9 mouse cellular contexts compared by ENCODE assay signal in the genomic region with DNA sequence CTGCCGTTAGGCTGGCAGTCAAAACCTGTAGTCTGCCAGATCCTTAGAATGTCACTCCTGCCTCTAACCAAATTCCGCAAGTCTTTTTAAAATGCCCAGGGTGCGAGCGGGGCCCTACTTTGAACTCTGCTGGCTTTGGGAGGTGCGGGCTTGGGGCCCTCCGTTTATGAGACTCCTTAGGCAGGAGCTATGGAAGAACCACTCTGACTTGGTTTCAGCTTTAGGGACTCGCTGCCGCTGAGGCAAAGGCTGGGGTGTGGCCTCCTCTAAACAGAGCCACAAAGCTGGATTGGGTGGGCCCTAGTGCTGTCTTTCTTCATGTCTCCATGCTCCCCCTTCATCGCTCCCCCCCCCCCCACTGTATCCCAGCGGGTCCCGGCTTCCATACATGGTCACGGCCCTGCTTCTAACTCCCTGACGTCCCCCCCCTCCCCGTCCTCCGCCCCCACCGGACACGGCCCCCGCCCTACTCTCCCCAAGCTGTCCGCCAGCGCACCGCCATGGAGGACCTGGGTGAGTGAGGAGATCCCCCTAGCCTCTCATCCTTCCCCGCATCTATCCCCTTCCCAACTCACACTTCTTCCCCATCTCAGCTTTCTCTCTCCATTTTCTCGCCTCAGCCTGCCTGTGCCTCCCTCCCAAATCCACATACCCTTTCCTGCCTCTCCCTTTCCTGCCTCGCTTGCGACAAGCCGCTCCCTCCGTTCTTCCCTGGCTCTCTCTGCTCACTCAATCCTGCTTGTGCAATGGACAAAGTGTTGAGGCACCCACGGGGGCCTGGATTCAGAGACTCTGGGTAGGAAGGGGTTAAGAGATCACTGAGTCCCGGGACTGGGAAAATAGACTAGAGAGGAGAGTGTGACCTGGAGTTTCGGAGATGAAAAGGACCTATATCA. TPM values are rescaled to one million over a fixed set of nuclear protein-coding genes. Genes with fewer than 3 reads are reported as not detected.
DNase-seq lines count a peak whose midpoint lies in the region; ATAC-seq and TF ChIP-seq lines count a peak whose summit lies in the region.
"Had no signal": no experiment of that assay in that cellular context is flagged by ENCODE, and none has a peak within 500 bp of the region (broad histone marks: within the 10 kb centered on the region; RNA-seq: fewer than 3 reads in every experiment).

A gene (plus strand): TSS at position 317 of the 896 bp plus-strand sequence.

- 2% methylated on average over 30 of the region's 30 CpGs for WGBS in embryonic facial prominence, embryonic 10.5 days
- WGBS in intestine, embryonic 16.5 days, result 2% methylated on average over 23 of the region's 30 CpGs
- WGBS in liver, embryonic 11.5 days, result 7% methylated on average over 27 of the region's 30 CpGs
- WGBS in neural tube, embryonic 11.5 days, result 2% methylated on average over 24 of the region's 30 CpGs

- H3K9me3 ChIP-seq in embryonic facial prominence, embryonic 10.5 days, result no peaks in the 10 kb centered on the region
- no peaks in the 10 kb centered on the region for H3K9me3 ChIP-seq in intestine, embryonic 16.5 days (ENCODE audit: control insufficient read depth, low read length)
- H3K9me3 ChIP-seq in liver, embryonic 11.5 days (ENCODE audit: control insufficient read depth, low read length), result no peaks in the 10 kb centered on the region
- no peaks in the 10 kb centered on the region for H3K9me3 ChIP-seq in neural tube, embryonic 11.5 days (ENCODE audit: control insufficient read depth, low read length)
- H3K9me3 ChIP-seq: G1E had no signal

- TF ChIP-seq POLR2A in testis, adult 2 months (IDR thresholded peaks at IDR 0.05; ENCODE audit: control insufficient read depth, low read depth, low read length), result no peak; the same call in 1 of the 2 replicates

- peak within 1 kb of the TSS; percentile 45 for H3K4me3 ChIP-seq in testis, adult 2 months (ENCODE audit: control insufficient read depth, low read depth, low read length)
- H3K4me3 ChIP-seq in embryonic facial prominence, embryonic 10.5 days, result peak within 1 kb of the TSS; percentile 62
- H3K4me3 ChIP-seq in intestine, embryonic 16.5 days (ENCODE audit: low read length), result peak within 1 kb of the TSS; percentile 66
- peak within 1 kb of the TSS; percentile 55 for H3K4me3 ChIP-seq in liver, embryonic 11.5 days (ENCODE audit: low read depth, low read length)
- H3K4me3 ChIP-seq in neural tube, embryonic 11.5 days (ENCODE audit: low read depth, low read length), result peak within 1 kb of the TSS; percentile 44

- peak; percentile 83 for ATAC-seq in intestine, embryonic 16.5 days
- peak; percentile 58 for ATAC-seq in liver, embryonic 11.5 days (replicated peaks; ENCODE audit: low FRiP score)
- peak; percentile 48; the same call in 1 of the 2 replicates for ATAC-seq in neural tube, embryonic 11.5 days (ENCODE audit: insufficient read depth, low FRiP score, low TSS enrichment)

- TF ChIP-seq CTCF in testis, adult 2 months (IDR thresholded peaks at IDR 0.05; ENCODE audit: control insufficient read depth, insufficient read depth, insufficient replicate concordance, low read depth, low read length), result no peak

- H3K4me2 ChIP-seq in intestine, embryonic 16.5 days (ENCODE audit: low read depth, low read length), result peak within 1 kb of the TSS; percentile 63
- peak within 1 kb of the TSS; percentile 82 for H3K4me2 ChIP-seq in liver, embryonic 11.5 days
- H3K4me2 ChIP-seq in neural tube, embryonic 11.5 days (ENCODE audit: low read depth), result peak within 1 kb of the TSS; percentile 83

- intact Hi-C loops in gastrocnemius, postnatal 36 days (cut with DNase I), result loop anchor here (1.0 to 10.0 kb wide), 3 partner anchors 51 to 458 kb away; a partner anchor contains a TSS

- no peak for DNase-seq in testis, postnatal 14 days (ENCODE audit: low spot score)
- peak; percentile 65 for DNase-seq in embryonic facial prominence, embryonic 10.5 days (ENCODE audit: low spot score)
- DNase-seq in gastrocnemius, postnatal 36 days, result peak; percentile 46 to 57
- DNase-seq in liver, embryonic 11.5 days (ENCODE audit: low spot score), result peak; percentile 58
- DNase-seq in neural tube, embryonic 11.5 days (ENCODE audit: low spot score), result peak; percentile 58
- DNase-seq in yolk sac, embryonic 10.5 days (ENCODE audit: low spot score), result peak; percentile 74

- H3K4me1 ChIP-seq in testis, adult 2 months (ENCODE audit: control insufficient read depth, insufficient read depth, low read length), result no peaks in the 10 kb centered on the region; the same call in none of the 2 replicates
- H3K4me1 ChIP-seq in embryonic facial prominence, embryonic 10.5 days, result peaks cover 54% of the 10 kb centered on the region
- peaks cover 12% of the 10 kb centered on the region; the same call in 1 of the 2 replicates for H3K4me1 ChIP-seq in intestine, embryonic 16.5 days (ENCODE audit: control insufficient read depth, insufficient read depth, low read length)
- peaks cover 5% of the 10 kb centered on the region for H3K4me1 ChIP-seq in liver, embryonic 11.5 days (replicated peaks; ENCODE audit: control insufficient read depth, insufficient read depth, low read length)
- H3K4me1 ChIP-seq in neural tube, embryonic 11.5 days (ENCODE audit: control insufficient read depth, insufficient read depth, low read length), result peaks cover 7% of the 10 kb centered on the region; the same call in 1 of the 2 replicates

- H3K36me3 ChIP-seq in testis, adult 2 months (ENCODE audit: control insufficient read depth, insufficient read depth, low read length), result no peaks in the 10 kb centered on the region
- peaks cover 38% of the 10 kb centered on the region for H3K36me3 ChIP-seq in embryonic facial prominence, embryonic 10.5 days (replicated peaks)
- peaks cover 6% of the 10 kb centered on the region; the same call in 1 of the 2 replicates for H3K36me3 ChIP-seq in intestine, embryonic 16.5 days (ENCODE audit: control insufficient read depth, insufficient read depth, low read length)
- peaks cover 23% of the 10 kb centered on the region for H3K36me3 ChIP-seq in liver, embryonic 11.5 days (ENCODE audit: control insufficient read depth, insufficient read depth, low read length)
- peaks cover 2% of the 10 kb centered on the region; the same call in 1 of the 2 replicates for H3K36me3 ChIP-seq in neural tube, embryonic 11.5 days (ENCODE audit: control insufficient read depth, insufficient read depth, low read length)

- peak within 1 kb of the TSS; percentile 54 for H3K27ac ChIP-seq in testis, adult 2 months (ENCODE audit: control insufficient read depth, insufficient read depth, low read depth, low read length)
- H3K27ac ChIP-seq in embryonic facial prominence, embryonic 10.5 days (replicated peaks), result peak within 1 kb of the TSS; percentile 83
- peak within 1 kb of the TSS; percentile 97 for H3K27ac ChIP-seq in intestine, embryonic 16.5 days (ENCODE audit: low read length)
- peak within 1 kb of the TSS; percentile 59; the same call in 1 of the 2 replicates for H3K27ac ChIP-seq in liver, embryonic 11.5 days (ENCODE audit: low read depth, low read length)
- H3K27ac ChIP-seq in neural tube, embryonic 11.5 days (ENCODE audit: low read depth, low read length), result peak within 1 kb of the TSS; percentile 34; the same call in 1 of the 2 replicates

- H3K9ac ChIP-seq in intestine, embryonic 16.5 days (ENCODE audit: low read depth, low read length), result peak within 1 kb of the TSS; percentile 85
- peak within 1 kb of the TSS; percentile 74 for H3K9ac ChIP-seq in liver, embryonic 11.5 days (ENCODE audit: low read depth, low read length)
- H3K9ac ChIP-seq in neural tube, embryonic 11.5 days (ENCODE audit: low read length), result peak within 1 kb of the TSS; percentile 77

- no peaks in the 10 kb centered on the region for H3K27me3 ChIP-seq in testis, adult 2 months (ENCODE audit: control insufficient read depth, insufficient read depth, low read length)
- H3K27me3 ChIP-seq in embryonic facial prominence, embryonic 10.5 days (replicated peaks; ENCODE audit: low read depth, poor library complexity, severe bottlenecking), result peaks cover 34% of the 10 kb centered on the region
- H3K27me3 ChIP-seq in intestine, embryonic 16.5 days (replicated peaks; ENCODE audit: control insufficient read depth, insufficient read depth, low read length), result no peaks in the 10 kb centered on the region
- H3K27me3 ChIP-seq in liver, embryonic 11.5 days (replicated peaks; ENCODE audit: control insufficient read depth, insufficient read depth, low read length), result peaks cover 1% of the 10 kb centered on the region
- no peaks in the 10 kb centered on the region for H3K27me3 ChIP-seq in neural tube, embryonic 11.5 days (ENCODE audit: control insufficient read depth, insufficient read depth, low read length)

RNA-seq across cellular contexts. Expression of the gene that starts here (rescaled TPM):
- polyA plus RNA-seq in testis, adult 2 months (2012; rRNA removed), result 3.7 and 5.2 TPM in 2 replicates
- polyA plus RNA-seq in embryonic facial prominence, embryonic 10.5 days (2016; fragmentation: Nextera tagmentation; extraction: Ambion mirVana), result 23.6 and 25.3 TPM in 2 replicates
- 1 to 10 TPM; 5.3 to 6.1 TPM for total RNA-seq in gastrocnemius, postnatal 36 days (2021)
- polyA plus RNA-seq in intestine, embryonic 16.5 days (2015; fragmentation: Nextera tagmentation; extraction: Ambion mirVana), result 167 and 175 TPM in 2 replicates
- 35.3 and 38.2 TPM in 2 replicates for polyA plus RNA-seq in liver, embryonic 11.5 days (2014; fragmentation: Nextera tagmentation; extraction: Ambion mirVana)
- 31.3 and 32.3 TPM in 2 replicates for polyA plus RNA-seq in neural tube, embryonic 11.5 days (2014; fragmentation: Nextera tagmentation; extraction: Ambion mirVana)

Comparison
In these comparisons a context has a peak if more than half of its experiments do, and no peak if none do; other contexts are left out.
1. H3K27ac ChIP-seq: peak in every context shown above with its lines; median percentile 97 in intestine, embryonic 16.5 days; 83 in embryonic facial prominence, embryonic 10.5 days; 59 in liver, embryonic 11.5 days; 54 in testis, adult 2 months; 34 in neural tube, embryonic 11.5 days.